Mouse (Mus musculus) thymus, adult 2 months (tissue): Measurements from ENCODE around the gene Rps27l. TPM values are rescaled to one million over a fixed set of nuclear protein-coding genes. Genes with fewer than 3 reads are reported as not detected.

Experiments used
- DNase-seq: peaks from one replicate; pipeline ENCODE4 v3.0.0; 2021
- H3K27ac ChIP-seq: fragments of 200-500 bp; 2 replicates; pipeline ENCODE4 v1.5.1; 2012; ENCODE audit warnings: low read length, control low read depth; ENCODE audit not compliant: control insufficient read depth, insufficient read depth
- H3K27me3 ChIP-seq: fragments of 200-500 bp; 2 replicates; pipeline ENCODE4 v1.6.1; 2012; ENCODE audit warnings: mild to moderate bottlenecking, low read length, moderate library complexity, mixed read lengths; ENCODE audit not compliant: control insufficient read depth, insufficient read depth
- H3K36me3 ChIP-seq: fragments of 200-500 bp; 2 replicates; pipeline ENCODE4 v1.6.1; 2012; ENCODE audit warnings: mild to moderate bottlenecking, low read length, moderate library complexity; ENCODE audit not compliant: control insufficient read depth, insufficient read depth
- H3K4me1 ChIP-seq: fragments of 200-500 bp; replicated peaks from 2 replicates; pipeline ENCODE4 v1.6.1; 2012; ENCODE audit warnings: low read length; ENCODE audit not compliant: control insufficient read depth, insufficient read depth
- H3K4me3 ChIP-seq: fragments of 200-500 bp; 2 replicates; pipeline ENCODE4 v1.5.1; 2012; ENCODE audit warnings: mild to moderate bottlenecking, low read length, control low read depth, moderate library complexity; ENCODE audit not compliant: control insufficient read depth, insufficient read depth
- CTCF ChIP-seq: fragments of 200-500 bp; IDR thresholded peaks from 2 replicates; pipeline ENCODE4 v1.5.1; 2012; ENCODE audit warnings: mild to moderate bottlenecking, control low read depth, low read length, moderate library complexity, borderline replicate concordance; ENCODE audit not compliant: control insufficient read depth, poor library complexity, insufficient read depth; ENCODE audit errors: extremely low read depth
- POLR2A ChIP-seq: fragments of 200-500 bp; IDR thresholded peaks from 2 replicates; pipeline ENCODE4 v1.6.1; 2012; ENCODE audit warnings: mild to moderate bottlenecking, low read length, control low read depth, moderate library complexity; ENCODE audit not compliant: control insufficient read depth, poor library complexity, insufficient read depth; ENCODE audit errors: extremely low read depth
- WGBS: fragments of 180-500 bp; shearing (Covaris S2); methylation state at CpG from one replicate; pipeline ENCODE4 v1.1.7; 2018; 5-methylcytosine and 5-hydroxymethylcytosine counted together
- polyA plus RNA-seq: library from polyadenylated mRNA; depleted of rRNA; stranded (reverse); fragments of >200 nt; gene quantifications from 2 replicates; pipeline ENCODE4 v1.2.3, GENCODE M21; 2012; rRNA removed

Gene Rps27l
- polyA plus RNA-seq, 1 experiment, result 61.1 TPM

- no peak for TF ChIP-seq CTCF
- no peak for TF ChIP-seq POLR2A
- DNase-seq, result no peak
- Histone ChIP-seq H3K4me1 (peaks cover 7% of the 10 kb centered on the region), H3K27me3 (no peaks in the 10 kb centered on the region), H3K4me3 (no peak overlapping the region), H3K27ac (no peak overlapping the region), H3K36me3 (no peaks in the 10 kb centered on the region)
- WGBS, result 90% methylated on average over 6 of the region's 6 CpGs
Observed at GRCm38 (mm10) chr9:66988888-66989414, 43.1 kb downstream of the Rps27l start.

- no peaks in the 10 kb centered on the region for H3K36me3 ChIP-seq
- TF ChIP-seq POLR2A (no peak), CTCF (no peak)
- 98% methylated on average over 6 of the region's 6 CpGs for WGBS
- no peaks in the 10 kb centered on the region for H3K27me3 ChIP-seq
- peaks cover 7% of the 10 kb centered on the region for H3K4me1 ChIP-seq
- DNase-seq, result no peak
- no peak overlapping the region for H3K27ac ChIP-seq
- H3K4me3 ChIP-seq, result no peak overlapping the region
Observed at GRCm38 (mm10) chr9:66989581-66989980, 43.7 kb downstream of the Rps27l start.

GRCm38 (mm10) chr9:66990046-66990445 is 44.2 kb downstream of the Rps27l start:
- Histone ChIP-seq H3K27ac (no peak overlapping the region), H3K27me3 (no peaks in the 10 kb centered on the region), H3K4me1 (peaks cover 6% of the 10 kb centered on the region), H3K4me3 (no peak overlapping the region), H3K36me3 (no peaks in the 10 kb centered on the region)
- DNase-seq, result no peak
- no peak for TF ChIP-seq CTCF
- TF ChIP-seq POLR2A, result no peak
- WGBS, result 65% methylated on average over 5 of the region's 5 CpGs

GRCm38 (mm10) chr9:66991021-66991749 is 45.3 kb downstream of the Rps27l start:
- Histone ChIP-seq H3K27me3 (no peaks in the 10 kb centered on the region), H3K36me3 (no peaks in the 10 kb centered on the region), H3K4me3 (no peak overlapping the region), H3K4me1 (peaks cover 3% of the 10 kb centered on the region), H3K27ac (no peak overlapping the region)
- TF ChIP-seq POLR2A, result no peak
- TF ChIP-seq CTCF, result no peak
- no peak for DNase-seq
- WGBS, result 24% methylated on average over 9 of the region's 9 CpGs

GRCm38 (mm10) chr9:66991750-66992410 is 46.0 kb downstream of the Rps27l start:
- DNase-seq, result no peak
- H3K36me3 ChIP-seq, result no peaks in the 10 kb centered on the region
- TF ChIP-seq POLR2A, result no peak
- no peak for TF ChIP-seq CTCF
- no peaks in the 10 kb centered on the region for H3K27me3 ChIP-seq
- no peak overlapping the region for H3K27ac ChIP-seq
- no peak overlapping the region for H3K4me3 ChIP-seq
- 61% methylated on average over 8 of the region's 8 CpGs for WGBS
- H3K4me1 ChIP-seq, result peaks cover 3% of the 10 kb centered on the region

Other genes with a start within 250 kb of the Rps27l start
- gene Car12, start 232.4 kb upstream of the Rps27l start, polyA plus RNA-seq, result 4.9 and 5.7 TPM in 2 replicates
- gene Aph1b, start 150.6 kb upstream of the Rps27l start, polyA plus RNA-seq, result 1.2 and 1.8 TPM in 2 replicates
- gene Gm10647, start 149.0 kb upstream of the Rps27l start, polyA plus RNA-seq, result 0.07 TPM in 1 of 2 replicates, not detected in the other
- gene Aph1c, start 111.4 kb upstream of the Rps27l start, polyA plus RNA-seq, result 1.1 and 1.5 TPM in 2 replicates
- gene Rab8b, start 26.4 kb upstream of the Rps27l start, polyA plus RNA-seq, result 24.7 and 27.6 TPM in 2 replicates
- gene Lactb, start 29.4 kb downstream of the Rps27l start, polyA plus RNA-seq, result 12.6 and 19.1 TPM in 2 replicates
- gene Tpm1, start 103.3 kb downstream of the Rps27l start, polyA plus RNA-seq, result 41.5 and 237 TPM in 2 replicates